Mouse (Mus musculus) hindbrain, embryonic 16.5 days (tissue): ENCODE data around the gene Aqp3. TPM values are rescaled to one million over a fixed set of nuclear protein-coding genes. Genes with fewer than 3 reads are reported as not detected.

Source experiments
- ATAC-seq: fragments of 200-750 bp; cut with Nextera tagmentation; 2 replicates; pipeline ENCODE4 v1.8.0; 2017; ENCODE audit warnings: moderate TSS enrichment, moderate library complexity
- H3K27ac ChIP-seq: fragments of 300-500 bp; sonication (generic); 2 replicates; pipeline ENCODE4 v1.5.1; 2014; ENCODE audit warnings: low read depth, mild to moderate bottlenecking, control low read depth, low read length, moderate library complexity
- H3K27me3 ChIP-seq: fragments of 300-500 bp; sonication (generic); replicated peaks from 2 replicates; pipeline ENCODE4 v1.6.1; 2014; ENCODE audit warnings: low read length; ENCODE audit not compliant: control insufficient read depth, insufficient read depth
- H3K36me3 ChIP-seq: fragments of 300-500 bp; sonication (generic); 2 replicates; pipeline ENCODE4 v1.6.1; 2014; ENCODE audit warnings: mild to moderate bottlenecking, low read length, moderate library complexity, mixed read lengths; ENCODE audit not compliant: control insufficient read depth, insufficient read depth
- H3K4me1 ChIP-seq: fragments of 300-500 bp; sonication (generic); 2 replicates; pipeline ENCODE4 v1.6.1; 2014; ENCODE audit warnings: low read depth, low read length; ENCODE audit not compliant: control insufficient read depth, insufficient read depth
- H3K4me2 ChIP-seq: fragments of 300-500 bp; sonication (generic); 2 replicates; pipeline ENCODE4 v1.6.1; 2014; ENCODE audit warnings: mild to moderate bottlenecking, low read length, control low read depth, moderate library complexity
- H3K4me3 ChIP-seq: fragments of 300-500 bp; sonication (generic); 2 replicates; pipeline ENCODE4 v1.5.1; 2014; ENCODE audit warnings: mild to moderate bottlenecking, low read length, control low read depth, moderate library complexity
- H3K9ac ChIP-seq: fragments of 300-500 bp; sonication (generic); 2 replicates; pipeline ENCODE4 v1.6.1; 2014; ENCODE audit warnings: low read depth, mild to moderate bottlenecking, control low read depth, low read length, moderate library complexity
- H3K9me3 ChIP-seq: fragments of 300-500 bp; sonication (generic); 2 replicates; pipeline ENCODE4 v1.6.1; 2014; ENCODE audit warnings: mild to moderate bottlenecking, low read length, moderate library complexity; ENCODE audit not compliant: control insufficient read depth
- WGBS: fragments of 180-500 bp; shearing (Covaris S2); extraction: QIAGEN DNeasy Blood & Tissue Kit; methylation state at CpG from one replicate; pipeline ENCODE4 v1.1.7; 2014; 5-methylcytosine and 5-hydroxymethylcytosine counted together
- polyA plus RNA-seq: library from polyadenylated mRNA; unstranded; fragments of >200 nt; fragmentation: Nextera tagmentation; extraction: Ambion mirVana; gene quantifications from 2 replicates; pipeline ENCODE4 v1.2.1, GENCODE M21; 2015

Aqp3 gene
- 0.16 TPM in 1 of 2 replicates, not detected in the other for polyA plus RNA-seq

GRCm38 (mm10) chr4:41097871-41098576 lies at the start of gene Aqp3:
TSS of gene Aqp3 (minus strand) at chr4:41098183.
- ATAC-seq = peak; percentile 68
- H3K27me3 ChIP-seq = 0 out of 2 replicates have a peak, but pooled peaks cover 10% of the 10 kb centered on the region
- no peaks in the 10 kb centered on the region for H3K9me3 ChIP-seq
- WGBS = 1% methylated on average over 42 of the region's 42 CpGs
- peaks cover 9% of the 10 kb centered on the region for H3K4me1 ChIP-seq
- peak within 1 kb of the TSS; percentile 65 for H3K9ac ChIP-seq
- no peak within 1 kb of the TSS for H3K27ac ChIP-seq
- no peaks in the 10 kb centered on the region for H3K36me3 ChIP-seq
- peak within 1 kb of the TSS; percentile 54 for H3K4me3 ChIP-seq
- peak within 1 kb of the TSS; percentile 99 for H3K4me2 ChIP-seq

- Histone ChIP-seq H3K4me2 (no peak overlapping the region), H3K27me3 (no peaks in the 10 kb centered on the region), H3K27ac (no peak overlapping the region), H3K4me1 (no peaks in the 10 kb centered on the region; the same call in 1 of the 2 replicates), H3K4me3 (no peak overlapping the region), H3K36me3 (no peaks in the 10 kb centered on the region), H3K9me3 (no peaks in the 10 kb centered on the region), H3K9ac (no peak overlapping the region)
- ATAC-seq = no peak
- 87% methylated on average over 2 of the region's 2 CpGs for WGBS
These were observed 44.6 kb upstream of the Aqp3 start for GRCm38 (mm10) chr4:41142601-41143000.

- no peak for ATAC-seq
These were observed 42.3 kb upstream of the Aqp3 start for GRCm38 (mm10) chr4:41140174-41140875.

GRCm38 (mm10) chr4:41136811-41137210 lies 38.8 kb upstream of the Aqp3 start:
- Histone ChIP-seq H3K4me1 (peaks cover 8% of the 10 kb centered on the region), H3K27ac (peak overlapping the region; percentile 97), H3K36me3 (no peaks in the 10 kb centered on the region), H3K9me3 (no peaks in the 10 kb centered on the region), H3K4me3 (peak overlapping the region; percentile 95), H3K9ac (peak overlapping the region; percentile 100), H3K4me2 (peak overlapping the region; percentile 84), H3K27me3 (no peaks in the 10 kb centered on the region)
- 0% methylated on average over 8 of the region's 8 CpGs for WGBS
- no peak for ATAC-seq

More at GRCm38 (mm10) chr4:41140174-41140875, 42.3 kb upstream of the Aqp3 start:
- H3K9me3 ChIP-seq = no peaks in the 10 kb centered on the region
- H3K4me1 ChIP-seq = peaks cover 4% of the 10 kb centered on the region
- H3K4me2 ChIP-seq = no peak overlapping the region
- H3K9ac ChIP-seq = no peak overlapping the region
- H3K27me3 ChIP-seq = no peaks in the 10 kb centered on the region
- H3K36me3 ChIP-seq = no peaks in the 10 kb centered on the region
- no peak overlapping the region for H3K27ac ChIP-seq
- WGBS = 84% methylated on average over 6 of the region's 6 CpGs
- no peak overlapping the region for H3K4me3 ChIP-seq

GRCm38 (mm10) chr4:41136454-41136805 lies 38.4 kb upstream of the Aqp3 start:
- peak overlapping the region; percentile 97 for H3K27ac ChIP-seq
- H3K9ac ChIP-seq = peak overlapping the region; percentile 100
- H3K4me3 ChIP-seq = peak overlapping the region; percentile 95
- H3K4me1 ChIP-seq = peaks cover 8% of the 10 kb centered on the region
- no peaks in the 10 kb centered on the region for H3K27me3 ChIP-seq
- WGBS = 0% methylated on average over 4 of the region's 4 CpGs
- H3K4me2 ChIP-seq = peak overlapping the region; percentile 84
- no peaks in the 10 kb centered on the region for H3K36me3 ChIP-seq
- H3K9me3 ChIP-seq = no peaks in the 10 kb centered on the region
- ATAC-seq = peak; percentile 19; the same call in 1 of the 2 replicates

- peak within 1 kb of the TSS; percentile 97 for H3K27ac ChIP-seq
- no peaks in the 10 kb centered on the region for H3K9me3 ChIP-seq
- peak within 1 kb of the TSS; percentile 84 for H3K4me2 ChIP-seq
- no peaks in the 10 kb centered on the region for H3K27me3 ChIP-seq
- peak; percentile 75 for ATAC-seq
- peak within 1 kb of the TSS; percentile 95 for H3K4me3 ChIP-seq
- H3K36me3 ChIP-seq = no peaks in the 10 kb centered on the region
- under 1% methylated on average over 51 of the region's 65 CpGs for WGBS
- peaks cover 8% of the 10 kb centered on the region for H3K4me1 ChIP-seq
- peak within 1 kb of the TSS; percentile 100 for H3K9ac ChIP-seq
These were observed 37.9 kb upstream of the Aqp3 start, which contains the start of gene Ube2r2 for GRCm38 (mm10) chr4:41135711-41136453. TSS of gene Ube2r2 (plus strand) at chr4:41135743.

GRCm38 (mm10) chr4:41134935-41135710 lies 37.1 kb upstream of the Aqp3 start:
- no peaks in the 10 kb centered on the region for H3K9me3 ChIP-seq
- peak overlapping the region; percentile 95 for H3K4me3 ChIP-seq
- no peaks in the 10 kb centered on the region for H3K36me3 ChIP-seq
- WGBS = under 1% methylated on average over 23 of the region's 70 CpGs
- peaks cover 8% of the 10 kb centered on the region for H3K4me1 ChIP-seq
- H3K4me2 ChIP-seq = peak overlapping the region; percentile 84
- peak overlapping the region; percentile 97 for H3K27ac ChIP-seq
- H3K27me3 ChIP-seq = no peaks in the 10 kb centered on the region
- ATAC-seq = peak; percentile 96
- H3K9ac ChIP-seq = peak overlapping the region; percentile 100

GRCm38 (mm10) chr4:41133529-41134291 lies 35.7 kb upstream of the Aqp3 start:
- no peaks in the 10 kb centered on the region for H3K9me3 ChIP-seq
- H3K27ac ChIP-seq = no peak overlapping the region
- ATAC-seq = no peak
- 86% methylated on average over 6 of the region's 6 CpGs for WGBS
- no peak overlapping the region for H3K9ac ChIP-seq
- no peak overlapping the region for H3K4me2 ChIP-seq
- H3K4me1 ChIP-seq = peaks cover 8% of the 10 kb centered on the region
- H3K36me3 ChIP-seq = no peaks in the 10 kb centered on the region
- no peaks in the 10 kb centered on the region for H3K27me3 ChIP-seq
- no peak overlapping the region for H3K4me3 ChIP-seq
